Mouse (Mus musculus) adrenal gland, adult 18-20 months (tissue): ENCODE measurements around the gene Gm43517. TPM values are rescaled to one million over a fixed set of nuclear protein-coding genes. Genes with fewer than 3 reads are reported as not detected.

Source experiments
- DNase-seq, 2 experiments: peaks; one replicate each; pipeline ENCODE4 v3.0.0; 2021 to 2022; ENCODE audit warnings: low spot score in 2 of 2
- long read RNA-seq, 2 experiments: library from polyadenylated mRNA; stranded (forward); transcript quantifications; one replicate each; pipeline ENCODE4 v2.0.0; 2021
- total RNA-seq, 2 experiments: library from RNA; stranded (reverse); gene quantifications; 1 replicate in 1 of 2; 2 replicates in 1 of 2; pipeline ENCODE4 v1.2.3; 2021

Gene Gm43517
- total RNA-seq = not detected
- long read RNA-seq, experiment 1 = 0 reads
- long read RNA-seq, experiment 2 = 0 reads

DNA sequence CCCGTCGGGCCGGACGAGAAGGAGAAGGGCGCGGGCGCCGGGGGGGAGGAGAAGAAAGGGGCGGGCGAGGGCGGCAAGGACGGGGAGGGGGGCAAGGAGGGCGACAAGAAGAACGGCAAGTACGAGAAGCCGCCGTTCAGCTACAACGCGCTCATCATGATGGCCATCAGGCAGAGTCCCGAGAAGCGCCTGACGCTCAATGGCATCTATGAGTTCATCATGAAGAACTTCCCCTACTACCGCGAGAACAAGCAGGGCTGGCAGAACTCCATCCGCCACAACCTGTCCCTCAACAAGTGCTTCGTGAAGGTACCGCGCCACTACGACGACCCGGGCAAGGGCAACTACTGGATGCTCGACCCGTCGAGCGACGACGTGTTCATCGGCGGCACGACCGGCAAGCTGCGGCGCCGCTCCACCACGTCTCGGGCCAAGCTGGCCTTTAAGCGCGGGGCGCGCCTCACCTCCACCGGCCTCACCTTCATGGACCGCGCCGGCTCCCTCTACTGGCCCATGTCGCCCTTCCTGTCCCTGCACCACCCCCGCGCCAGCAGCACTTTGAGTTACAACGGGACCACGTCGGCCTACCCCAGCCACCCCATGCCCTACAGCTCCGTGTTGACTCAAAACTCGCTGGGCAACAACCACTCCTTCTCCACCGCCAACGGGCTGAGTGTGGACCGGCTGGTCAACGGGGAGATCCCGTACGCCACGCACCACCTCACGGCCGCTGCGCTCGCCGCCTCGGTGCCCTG, at the start of gene Gm43517:
Gene Gm43517 (plus strand): TSS at position 299 of the 755 bp plus-strand sequence.
- no peak for DNase-seq

DNA sequence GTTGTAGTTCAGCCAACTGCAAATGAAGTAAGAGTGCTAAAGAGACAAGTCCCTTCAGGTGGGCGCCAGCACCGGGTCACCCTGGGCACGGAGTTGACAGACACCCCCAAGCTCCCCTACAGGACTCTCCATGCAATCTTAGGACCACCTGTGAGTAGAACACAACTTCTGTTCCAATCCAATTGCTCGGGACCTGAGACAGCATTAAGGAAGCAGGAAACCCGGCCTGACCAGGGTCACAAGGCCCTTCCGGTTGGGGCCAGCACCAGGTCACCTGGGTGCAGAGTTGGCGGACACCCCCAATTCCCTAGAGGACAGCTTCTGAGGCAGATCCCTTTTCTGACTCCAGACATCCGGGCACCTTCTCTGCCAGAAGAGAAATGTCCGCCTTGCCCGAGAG, 35.3 kb upstream of the Gm43517 start:
- no peak for DNase-seq

DNA sequence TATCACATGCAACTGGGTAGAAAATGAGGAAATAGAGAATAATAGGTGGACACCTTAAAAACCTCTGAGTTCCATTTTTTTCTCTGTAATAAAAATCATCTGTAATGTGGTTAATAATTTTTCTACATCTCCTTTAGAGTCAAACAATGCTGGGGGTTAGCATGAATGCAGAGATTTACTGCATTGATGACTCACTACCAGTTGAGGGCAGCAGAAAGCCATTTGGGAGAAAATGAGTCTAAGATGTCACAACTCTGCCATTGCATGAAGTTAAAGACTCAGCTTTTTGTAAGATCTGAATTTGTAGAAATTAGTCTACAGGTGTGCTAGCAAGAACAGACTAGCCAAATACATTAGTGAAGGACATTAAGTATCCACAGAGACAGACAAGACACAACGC, 16.0 kb upstream of the Gm43517 start:
- DNase-seq = no peak

DNA sequence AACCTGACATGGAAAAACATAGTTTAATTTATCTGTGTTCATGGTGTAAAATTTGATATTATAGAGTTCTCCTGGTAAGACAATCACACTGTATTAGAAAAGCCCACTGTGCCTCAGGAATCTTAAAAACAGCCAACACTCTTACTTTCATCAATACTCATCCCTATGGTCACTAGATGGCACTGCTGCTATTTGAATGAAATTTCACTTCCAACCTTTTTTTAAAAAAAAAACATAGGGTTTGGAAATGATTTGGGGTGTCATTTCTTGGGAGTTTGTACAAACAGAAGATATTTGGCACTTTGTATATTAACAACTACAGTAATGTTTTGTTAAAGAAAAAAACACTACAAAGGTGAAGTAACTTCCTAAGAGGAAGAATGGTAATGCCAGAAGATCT, 12.8 kb upstream of the Gm43517 start:
- DNase-seq = no peak

DNA sequence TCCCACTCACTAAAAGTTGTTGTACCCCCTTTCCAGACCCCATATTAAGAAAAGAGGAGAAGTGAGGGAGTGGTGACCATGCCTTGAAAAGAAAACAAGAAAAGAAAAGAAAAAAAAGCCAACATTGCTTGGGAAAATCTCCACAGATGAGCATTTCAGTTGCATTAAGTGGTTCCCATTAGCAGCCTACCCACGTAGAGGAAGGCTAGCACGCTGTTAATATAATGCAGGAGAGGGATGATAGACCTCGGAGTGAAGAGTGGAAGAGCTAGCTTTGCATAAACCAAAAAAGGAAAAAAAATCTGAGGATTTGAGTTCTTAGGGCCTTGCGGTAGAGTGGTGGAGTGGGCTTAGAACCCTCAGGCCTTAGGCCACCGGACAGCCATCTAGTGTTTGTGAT, 11.8 kb upstream of the Gm43517 start:
- no peak for DNase-seq

DNA sequence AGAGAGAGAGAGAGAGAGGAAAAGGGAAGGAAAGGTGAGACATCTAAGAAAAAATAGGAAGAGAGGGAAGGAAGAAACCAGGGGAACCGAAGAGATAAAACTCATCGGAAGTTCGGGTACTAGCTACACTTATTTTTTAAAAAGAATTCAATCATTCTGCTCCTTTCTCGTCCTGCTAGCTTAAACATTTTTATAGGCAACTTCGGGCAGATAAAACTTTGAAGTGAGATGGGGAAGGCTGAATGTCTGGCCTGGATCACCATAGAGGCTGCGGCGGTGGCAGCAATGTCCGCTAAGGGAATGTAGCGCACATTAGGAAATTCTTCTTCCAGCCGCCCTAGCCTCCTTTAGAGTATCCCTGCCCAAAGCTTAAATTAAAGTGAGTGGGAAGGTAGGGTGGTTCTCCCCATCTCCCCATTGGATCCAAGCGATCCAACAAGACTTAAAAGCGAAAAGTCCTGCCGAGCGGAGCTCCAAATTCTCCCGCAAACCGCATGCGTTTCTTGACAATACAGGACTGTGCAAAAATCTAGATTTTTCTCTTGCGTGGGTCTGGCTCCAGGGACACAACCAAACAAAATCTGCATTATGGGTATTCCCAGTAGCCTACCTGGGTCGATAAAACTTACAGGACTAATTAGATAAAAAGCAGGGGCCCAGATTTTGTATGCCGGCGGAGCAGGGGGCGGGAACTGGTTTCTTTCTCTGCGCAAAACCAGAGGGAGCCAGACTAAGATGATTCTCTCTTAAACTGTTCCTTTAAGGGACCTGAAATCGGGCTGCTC, 11.0 kb upstream of the Gm43517 start:
- DNase-seq = no peak

DNA sequence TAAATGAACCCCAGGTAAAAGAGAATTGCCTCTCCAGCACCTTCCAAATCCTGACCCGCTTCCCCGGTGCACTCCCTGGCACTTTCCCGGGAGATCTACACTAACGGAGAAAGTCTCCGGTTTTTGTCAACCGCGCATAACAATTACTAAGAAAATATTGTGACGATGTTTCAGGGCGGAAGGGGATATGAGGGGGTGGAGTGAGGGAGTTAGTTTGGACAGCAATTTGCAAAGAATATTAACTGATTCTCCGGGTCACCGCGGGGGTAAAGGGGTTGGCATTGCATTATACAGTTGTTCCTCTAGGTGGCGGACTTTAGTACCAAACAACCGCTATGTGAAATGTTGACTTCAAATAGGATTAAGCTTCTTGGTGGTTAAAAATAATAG, 10.4 kb upstream of the Gm43517 start:
- DNase-seq = no peak

DNA sequence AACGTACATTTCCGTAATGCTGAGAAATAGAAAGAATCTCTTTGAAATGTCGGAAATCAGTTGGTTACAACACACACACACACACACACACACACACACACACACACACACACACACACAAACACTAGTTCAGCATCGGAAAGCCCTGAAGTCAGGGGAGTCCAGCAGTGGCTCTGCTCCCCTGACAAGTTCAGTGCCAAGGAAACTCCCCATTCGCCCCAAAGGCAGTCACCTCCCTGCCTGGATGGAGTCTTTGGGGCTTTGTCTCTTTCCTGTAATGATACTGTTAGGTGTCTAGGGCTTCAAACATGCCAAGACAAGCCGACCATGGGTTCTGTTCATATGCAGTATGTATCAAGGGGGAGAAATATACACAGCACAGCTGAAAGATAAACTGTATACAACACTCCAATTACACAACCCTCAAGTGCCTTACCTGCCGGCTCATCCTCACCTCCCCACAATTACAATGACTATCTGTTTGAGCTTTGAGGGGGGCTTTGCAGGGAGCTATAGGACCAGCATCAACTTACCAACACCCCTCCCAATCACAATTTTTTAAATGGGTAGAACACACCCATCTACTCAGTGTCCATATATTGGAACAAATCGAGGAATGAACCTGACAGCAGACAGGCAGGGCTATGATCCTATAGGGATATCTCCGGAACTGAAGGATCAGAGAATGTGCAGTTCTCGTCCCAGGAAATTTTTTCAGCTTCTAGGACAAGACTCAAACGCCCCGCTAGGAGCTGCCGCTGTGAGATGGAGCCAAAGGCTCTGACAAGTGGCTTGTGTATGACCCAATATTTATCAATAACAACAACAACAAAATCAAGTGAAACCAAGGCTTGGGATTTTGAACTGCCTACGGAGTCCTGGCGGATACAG, 9.3 kb upstream of the Gm43517 start:
- DNase-seq = no peak

DNA sequence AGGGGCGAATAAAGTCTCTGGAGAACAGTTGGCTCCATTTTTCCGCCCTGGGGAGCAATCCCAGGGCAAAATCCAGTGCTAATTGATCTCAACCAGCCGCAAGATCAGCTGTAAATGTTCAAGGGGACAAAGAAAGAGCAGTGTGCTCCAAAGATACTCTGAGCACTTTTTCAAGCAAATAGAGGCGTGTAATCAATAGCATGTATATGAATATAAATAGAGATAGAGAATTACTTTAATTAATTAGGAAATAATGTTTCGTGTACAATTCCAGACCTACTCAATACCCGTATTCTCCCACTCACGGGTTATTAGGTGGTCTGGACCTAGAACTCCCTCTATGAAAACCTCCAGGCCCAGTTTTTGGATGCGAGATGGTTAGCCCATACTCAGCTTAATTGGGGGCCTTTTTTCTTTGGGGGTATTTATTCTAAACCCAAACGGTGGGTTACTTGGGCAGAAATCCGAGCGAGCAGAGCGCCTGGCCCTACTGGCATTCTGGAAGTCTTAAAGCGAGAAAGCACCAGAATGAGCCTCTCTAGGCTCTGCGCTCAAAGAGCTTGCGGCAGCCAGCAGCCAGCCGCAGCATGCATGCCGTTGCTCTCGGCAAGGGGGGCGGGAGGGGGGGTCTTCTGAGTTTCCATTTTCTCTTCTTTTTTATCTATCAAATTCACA, 8.5 kb upstream of the Gm43517 start:
- no peak for DNase-seq

DNA sequence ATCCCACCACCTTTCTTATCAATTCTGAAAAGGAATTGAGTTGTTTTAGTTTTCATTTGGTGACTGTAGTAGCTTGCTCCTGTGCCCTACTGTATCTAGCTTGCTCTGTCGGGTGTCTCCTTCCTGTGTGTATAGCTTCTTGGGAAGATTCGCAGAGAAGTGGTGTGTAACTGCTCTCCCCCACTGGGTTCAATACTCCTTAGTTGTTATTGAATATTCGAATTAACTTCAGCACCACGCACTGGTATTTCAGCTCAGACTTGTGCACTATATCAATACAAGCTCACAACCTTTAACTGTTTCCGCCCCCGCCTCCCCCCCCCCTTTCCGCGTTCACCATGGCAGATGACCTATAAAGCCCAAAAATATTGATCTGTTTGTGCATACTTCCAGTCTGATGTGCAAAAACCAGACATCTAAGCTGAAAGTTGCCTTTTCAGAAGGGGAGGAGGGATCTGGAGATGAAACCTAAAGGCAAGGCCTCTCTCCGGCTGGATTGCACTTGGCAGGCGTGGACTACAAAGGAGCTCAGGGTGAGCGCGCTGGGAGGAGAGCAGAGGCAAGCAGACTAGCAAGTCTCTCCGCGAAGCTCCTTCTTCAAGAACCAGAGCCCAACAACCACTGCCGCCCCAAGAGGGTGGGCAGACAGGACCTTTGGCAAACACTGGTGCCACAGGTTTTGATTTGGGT, 7.5 kb upstream of the Gm43517 start:
- no peak for DNase-seq

DNA sequence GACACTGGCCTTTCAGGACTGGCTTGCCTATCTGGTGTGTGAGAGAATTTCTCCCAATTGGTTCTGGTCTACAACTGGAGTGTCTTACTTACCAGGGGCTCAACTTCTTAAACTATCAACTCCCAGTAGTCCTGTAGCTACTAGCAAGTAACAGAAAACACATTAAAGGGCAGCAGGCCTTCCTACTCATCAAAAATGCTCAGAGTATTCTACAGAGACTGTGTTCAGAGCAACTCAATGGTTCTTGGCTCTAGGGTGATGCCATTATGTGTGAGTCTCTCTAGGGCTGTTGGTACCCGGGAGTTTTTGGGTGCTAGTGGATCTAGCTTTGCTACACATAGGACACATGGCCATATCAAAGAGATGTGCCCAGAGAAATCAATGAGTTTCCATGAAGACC, 6.1 kb upstream of the Gm43517 start:
- DNase-seq = no peak

DNA sequence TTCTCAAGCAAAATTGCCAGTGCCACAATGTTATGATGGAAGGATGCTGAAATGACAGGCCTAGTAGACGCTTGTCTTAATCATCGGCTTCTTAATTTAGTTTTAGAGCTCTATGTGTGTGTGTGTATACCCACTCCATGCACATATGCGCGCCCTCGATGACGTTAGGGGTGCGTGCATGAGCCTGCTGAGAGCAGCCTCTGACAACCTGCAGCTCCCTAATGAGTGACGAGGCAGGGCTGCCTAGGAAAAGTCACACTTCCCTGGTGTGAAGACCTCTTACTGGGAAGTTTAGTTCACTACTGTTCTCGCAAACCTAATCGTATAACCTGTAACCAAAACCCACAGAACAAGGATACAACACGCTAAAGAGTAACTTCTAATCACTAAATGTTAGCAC, 5.5 kb upstream of the Gm43517 start:
- no peak for DNase-seq

DNA sequence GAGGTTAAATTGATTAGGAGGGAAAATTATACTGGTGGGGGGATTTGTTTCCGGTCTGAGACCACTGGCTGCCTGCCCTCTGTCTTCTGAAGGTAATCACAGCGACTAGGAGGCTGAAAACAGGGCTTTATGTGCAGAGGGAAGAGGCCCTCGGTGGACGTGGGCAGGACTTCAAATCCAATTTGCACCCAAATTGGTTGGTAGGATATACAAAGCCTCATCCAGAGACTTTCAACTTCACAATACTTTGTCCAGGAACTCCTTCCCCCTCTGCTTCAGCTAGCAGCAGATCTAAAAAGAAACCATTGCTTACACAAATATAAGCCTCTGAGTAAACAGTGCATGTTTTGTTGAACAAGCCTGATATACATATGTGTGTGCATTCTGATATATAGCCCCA, 4.5 kb upstream of the Gm43517 start:
- DNase-seq = no peak

DNA sequence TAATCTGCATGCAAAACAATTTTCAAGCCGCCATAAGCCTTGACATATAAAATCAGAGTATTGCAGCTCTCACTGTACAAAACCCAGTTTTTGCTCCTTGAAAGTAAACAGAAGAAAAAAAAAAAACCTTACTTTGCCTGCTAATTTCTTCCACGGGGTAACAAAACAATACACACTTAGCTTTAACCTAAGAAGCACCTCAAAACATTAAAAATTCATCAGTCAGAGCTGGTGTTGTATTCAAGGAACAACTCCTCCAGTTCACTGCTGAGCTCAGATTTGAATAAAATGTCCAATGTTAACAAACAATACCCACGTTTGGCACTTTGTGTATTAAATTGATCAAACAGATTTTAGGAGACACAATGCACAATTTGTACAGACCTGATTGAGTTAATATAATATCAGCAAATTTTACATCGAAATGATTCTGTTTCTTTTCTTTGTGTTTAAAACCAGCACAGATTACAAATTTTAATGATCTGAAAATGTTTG, 3.9 kb upstream of the Gm43517 start:
- no peak for DNase-seq

DNA sequence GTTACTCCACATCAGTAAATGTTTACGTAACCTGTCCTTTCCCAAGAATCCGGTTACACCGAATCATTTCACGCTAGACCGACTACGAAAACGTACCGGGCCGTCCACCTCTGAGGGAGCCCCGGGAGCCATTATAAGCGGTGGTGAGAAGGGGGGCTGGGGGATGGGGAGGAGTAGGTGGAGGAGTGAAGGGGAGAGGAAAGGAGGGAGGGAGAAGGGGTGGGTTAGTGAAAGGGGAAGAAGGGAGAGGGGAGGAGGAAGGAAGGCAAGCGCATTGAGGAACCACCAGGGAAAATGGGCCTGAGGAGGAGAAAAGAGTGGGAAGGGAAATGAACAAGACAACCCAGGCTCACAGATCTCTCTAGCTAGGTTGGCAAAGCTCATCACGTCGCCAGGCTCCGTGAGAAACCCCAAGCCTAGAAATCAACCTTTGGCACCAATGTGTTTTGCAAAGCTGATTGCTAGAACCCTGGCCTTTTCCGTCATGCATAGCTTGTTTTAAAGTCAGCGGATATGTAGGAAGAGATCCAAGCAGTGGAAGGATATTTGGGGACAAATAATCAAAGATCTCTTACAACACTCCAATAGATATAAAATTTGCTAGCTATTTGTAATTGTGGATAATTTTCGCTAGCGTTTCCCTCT, 3.1 kb upstream of the Gm43517 start:
- no peak for DNase-seq

DNA sequence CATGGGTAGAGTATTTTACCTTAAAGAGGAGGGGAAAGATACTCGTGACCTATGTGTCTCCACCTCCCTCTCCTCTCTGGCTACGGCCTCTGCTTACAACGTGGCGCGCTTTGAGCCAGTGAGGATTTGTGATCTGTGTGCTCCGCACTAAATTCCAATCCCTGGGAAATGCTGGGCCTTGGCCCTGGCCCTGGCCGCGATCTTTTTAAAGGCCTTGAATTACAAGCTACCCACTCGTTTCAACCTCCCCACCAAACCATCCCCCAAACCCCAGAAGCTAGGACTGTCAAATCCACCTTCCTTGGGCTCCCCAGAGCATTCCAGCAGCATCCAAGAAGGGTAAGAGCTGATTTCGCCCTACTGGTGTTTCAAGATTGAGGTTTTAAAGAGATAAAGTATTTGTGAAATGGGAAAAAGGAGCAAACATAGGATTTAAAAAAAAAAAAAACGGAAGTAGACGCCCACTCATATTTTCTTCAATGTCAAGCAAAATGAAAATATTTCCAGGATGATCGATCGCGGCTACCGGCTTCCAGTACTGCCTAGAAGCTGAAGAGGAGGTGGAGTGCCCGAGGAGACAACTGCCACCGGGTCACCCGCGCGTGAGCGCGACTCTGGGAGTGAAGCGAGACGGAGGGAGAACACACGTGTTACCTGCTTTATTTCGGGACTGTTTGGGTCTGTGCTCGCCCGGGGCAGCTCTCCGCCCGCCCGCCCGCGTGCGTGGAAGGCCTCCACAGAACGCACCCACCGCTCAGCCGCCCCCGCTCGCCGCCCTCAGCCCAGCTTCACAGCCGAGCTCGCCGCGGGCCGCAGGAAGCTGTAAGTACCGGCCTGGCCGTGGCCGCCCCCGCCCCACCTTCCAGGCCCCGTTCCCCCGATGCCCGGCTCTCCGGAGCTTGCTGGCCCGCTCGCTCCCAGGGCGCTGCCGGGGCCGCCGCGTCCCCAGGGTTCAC, 2.1 kb upstream of the Gm43517 start, which contains the start of gene Foxg1:
Gene Foxg1 (plus strand): TSS at position 96 of the 956 bp plus-strand sequence.
- DNase-seq = no peak

DNA sequence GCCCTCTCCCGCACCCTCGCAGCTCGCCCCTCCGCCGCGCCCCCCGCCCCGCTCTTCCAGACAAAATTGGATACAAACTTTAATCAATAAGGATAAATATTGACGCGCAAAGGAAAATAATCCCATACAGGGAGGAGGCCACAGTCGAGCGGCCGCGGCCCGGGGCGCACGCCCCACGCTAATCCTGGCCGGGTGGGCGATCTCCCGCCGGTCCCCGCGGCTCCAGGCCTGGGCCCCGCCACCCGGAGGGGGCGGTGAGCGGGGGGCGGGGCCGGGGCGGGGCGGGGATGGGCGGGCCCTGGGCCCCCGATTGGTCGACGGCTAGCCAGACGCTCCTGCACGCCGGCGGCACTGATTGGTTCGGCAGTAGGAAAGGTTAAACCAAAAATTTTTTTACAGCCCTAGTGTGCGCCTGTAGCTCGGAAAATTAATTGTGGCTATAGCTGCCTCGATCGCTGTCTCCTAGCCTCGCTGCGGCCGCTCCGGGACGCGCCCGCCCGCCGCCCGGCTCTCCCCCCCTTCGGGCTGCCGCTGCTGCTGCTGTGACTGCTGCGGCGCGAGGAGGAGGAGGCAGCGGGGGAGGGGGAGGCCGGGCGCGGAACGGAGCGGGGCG, 1.3 kb upstream of the Gm43517 start:
- no peak for DNase-seq

DNA sequence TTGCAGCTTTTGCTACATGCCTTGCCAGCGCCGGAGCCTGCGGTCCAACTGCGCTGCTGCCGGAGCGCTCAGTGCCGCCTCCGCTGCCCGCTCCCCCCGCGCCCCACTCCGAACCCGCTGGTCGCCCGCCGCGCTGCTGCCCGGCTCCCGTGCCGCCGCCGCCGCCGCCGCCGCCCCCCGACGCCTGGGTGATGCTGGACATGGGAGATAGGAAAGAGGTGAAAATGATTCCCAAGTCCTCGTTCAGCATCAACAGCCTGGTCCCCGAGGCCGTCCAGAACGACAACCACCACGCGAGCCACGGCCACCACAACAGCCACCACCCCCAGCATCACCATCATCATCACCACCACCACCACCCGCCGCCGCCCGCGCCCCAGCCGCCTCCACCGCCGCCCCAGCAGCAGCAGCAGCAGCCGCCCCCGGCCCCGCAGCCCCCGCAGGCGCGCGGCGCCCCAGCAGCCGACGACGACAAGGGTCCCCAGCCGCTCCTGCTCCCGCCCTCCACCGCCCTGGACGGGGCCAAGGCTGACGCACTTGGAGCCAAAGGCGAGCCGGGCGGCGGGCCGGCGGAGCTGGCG, 589 bp upstream of the Gm43517 start:
- DNase-seq = no peak
